Mouse (Mus musculus) embryonic stem cell, embryonic (primary cell): ENCODE data around the gene Fkbp9.

Experiments used
- CTCF ChIA-PET, 4 experiments: fragments of 300-600 bp in 2 of 4; fragments of 350-600 bp in 2 of 4; sonication (Branson Sonifier 250); formaldehyde crosslinking; loops; one replicate each; lab custom pipeline; 2022; ENCODE audit warnings: inconsistent platforms in 2 of 4; lab: Charles Lee
- POLR2A ChIA-PET, 4 experiments: fragments of 300-600 bp in 2 of 4; fragments of 350-600 bp in 2 of 4; sonication (Branson Sonifier 250); formaldehyde crosslinking; loops; one replicate each; lab custom pipeline; 2022; ENCODE audit warnings: antibody characterized with exemption in 4 of 4, inconsistent platforms in 1 of 4; lab: Charles Lee

Gene Fkbp9

DNA sequence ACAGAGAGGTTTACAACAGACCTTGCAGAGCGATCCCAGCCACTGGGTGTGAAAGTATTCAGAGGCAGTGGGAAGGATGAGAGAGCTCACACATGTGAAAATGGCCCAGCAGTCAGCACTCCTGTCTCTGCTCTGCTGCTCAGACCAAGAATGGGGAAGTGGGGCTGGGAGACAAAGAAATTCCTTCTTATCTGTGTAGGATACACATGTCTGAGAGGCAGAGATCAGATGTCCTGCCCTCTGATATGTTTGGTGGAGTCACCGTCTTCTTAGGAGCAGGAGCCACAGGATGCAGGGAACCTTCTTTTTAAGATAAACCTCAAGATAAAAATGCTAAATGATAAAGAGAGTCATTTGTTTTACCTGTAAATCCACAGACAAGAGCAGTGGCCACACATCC is 38.2 kb downstream of the Fkbp9 start:
- CTCF ChIA-PET: no interaction called here
- POLR2A ChIA-PET: interaction anchor here in 3 of 4 experiments (0.6 to 2.8 kb wide), 7 partner anchors 9 to 34 kb away, joined by 3 to 9 read pairs (median 3); no protein-coding TSS in a partner anchor

DNA sequence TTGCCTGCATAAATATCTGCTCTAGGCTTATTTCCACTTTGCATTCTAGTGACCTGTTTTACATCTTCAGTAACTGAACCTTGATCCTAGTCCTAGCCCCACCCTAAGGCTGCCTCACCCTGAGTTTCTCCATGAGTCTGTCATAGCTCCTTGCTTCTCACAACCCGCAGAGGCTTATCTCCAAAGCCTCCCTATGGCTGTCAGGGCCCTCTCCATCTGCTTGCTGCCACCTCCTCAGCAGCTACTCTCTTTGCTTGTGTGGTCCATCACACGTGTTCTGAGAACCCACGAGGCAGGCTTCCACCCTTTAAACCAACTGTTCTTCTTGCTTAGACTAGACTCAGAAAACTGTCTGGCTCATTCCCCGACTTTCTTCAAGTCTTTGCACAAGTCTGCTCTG is 45.0 kb downstream of the Fkbp9 start:
- ChIA-PET CTCF (interaction anchor here in 2 of 4 experiments (1.0 to 1.1 kb wide), 2 partner anchors 27 kb away, joined by 3 read pairs; no protein-coding TSS in a partner anchor), POLR2A (interaction anchor here in 1 of 4 experiments (0.8 to 2.3 kb wide), 3 partner anchors 9 to 16 kb away, joined by 3 to 10 read pairs (median 3); no protein-coding TSS in a partner anchor)

GRCm38 (mm10) chr6:56877985-56878384 is 46.1 kb downstream of the Fkbp9 start:
- ChIA-PET CTCF (interaction anchor here in 1 of 4 experiments (1.0 kb wide), 1 partner anchor 28 kb away, joined by 3 read pairs; no protein-coding TSS in a partner anchor), POLR2A (interaction anchor here in 2 of 4 experiments (0.6 to 2.3 kb wide), 5 partner anchors 17 to 40 kb away, joined by 3 to 10 read pairs (median 3); no protein-coding TSS in a partner anchor)

GRCm38 (mm10) chr6:56879352-56879955 is 47.6 kb downstream of the Fkbp9 start:
- ChIA-PET POLR2A (interaction anchor here in 3 of 4 experiments (0.6 to 1.4 kb wide), 8 partner anchors 13 to 307 kb away, joined by 3 to 7 read pairs (median 3); partner anchors contain the start of genes Nt5c3 (in 1 of the 3) and Vmn1r4 (in 1 of the 3)), CTCF (interaction anchor here in 3 of 4 experiments (0.6 to 0.8 kb wide), 3 partner anchors 18 to 34 kb away, joined by 3 to 10 read pairs (median 4); no protein-coding TSS in a partner anchor)

- POLR2A ChIA-PET: interaction anchor here in 1 of 4 experiments (1.1 to 1.9 kb wide), 4 partner anchors 11 to 56 kb away, joined by 3 to 5 read pairs (median 4); no protein-coding TSS in a partner anchor
- CTCF ChIA-PET: no interaction called here
Observed at GRCm38 (mm10) chr6:56888561-56888960, 56.7 kb downstream of the Fkbp9 start.

- ChIA-PET POLR2A (interaction anchor here in 3 of 4 experiments (0.6 to 2.2 kb wide), 8 partner anchors 9 to 55 kb away, joined by 3 to 9 read pairs (median 4); no protein-coding TSS in a partner anchor), CTCF (no interaction called here)
Observed at GRCm38 (mm10) chr6:56890762-56891161, 58.9 kb downstream of the Fkbp9 start.

- ChIA-PET CTCF (interaction anchor here in 2 of 4 experiments (0.7 to 1.2 kb wide), 5 partner anchors 9 to 91 kb away, joined by 3 to 6 read pairs (median 4); no protein-coding TSS in a partner anchor), POLR2A (interaction anchor here in 2 of 4 experiments (0.7 to 5.9 kb wide), 23 partner anchors 9 to 792 kb away, joined by 3 to 67 read pairs (median 4); partner anchors contain the start of genes Fkbp9 (in 2 of the 2), Nt5c3 (in 2 of the 2), Vmn1r4 (in 2 of the 2) and Avl9 (in 1 of the 2))
Observed at GRCm38 (mm10) chr6:56899601-56900000, 67.7 kb downstream of the Fkbp9 start.

GRCm38 (mm10) chr6:56901336-56901735 is 69.5 kb downstream of the Fkbp9 start:
- CTCF ChIA-PET: interaction anchor here in 1 of 4 experiments (0.8 to 1.4 kb wide), 2 partner anchors 14 to 51 kb away, joined by 3 read pairs; no protein-coding TSS in a partner anchor
- POLR2A ChIA-PET: interaction anchor here (0.6 to 5.9 kb wide), 47 partner anchors 9 to 197 kb away, joined by 3 to 67 read pairs (median 5); partner anchors contain the start of genes Fkbp9 (in 3 of the 4), Avl9 (in 2 of the 4), Nt5c3 (in 2 of the 4) and Vmn1r4 (in 2 of the 4)

GRCm38 (mm10) chr6:56901824-56902386 is 70.0 kb downstream of the Fkbp9 start:
- ChIA-PET CTCF (interaction anchor here in 1 of 4 experiments (0.6 to 1.4 kb wide), 3 partner anchors 9 to 52 kb away, joined by 3 read pairs; no protein-coding TSS in a partner anchor), POLR2A (interaction anchor here (0.5 to 5.9 kb wide), 47 partner anchors 8 to 198 kb away, joined by 3 to 67 read pairs (median 6); partner anchors contain the start of genes Fkbp9 (in 3 of the 4), Avl9 (in 2 of the 4), Nt5c3 (in 2 of the 4) and Vmn1r4 (in 2 of the 4))

DNA sequence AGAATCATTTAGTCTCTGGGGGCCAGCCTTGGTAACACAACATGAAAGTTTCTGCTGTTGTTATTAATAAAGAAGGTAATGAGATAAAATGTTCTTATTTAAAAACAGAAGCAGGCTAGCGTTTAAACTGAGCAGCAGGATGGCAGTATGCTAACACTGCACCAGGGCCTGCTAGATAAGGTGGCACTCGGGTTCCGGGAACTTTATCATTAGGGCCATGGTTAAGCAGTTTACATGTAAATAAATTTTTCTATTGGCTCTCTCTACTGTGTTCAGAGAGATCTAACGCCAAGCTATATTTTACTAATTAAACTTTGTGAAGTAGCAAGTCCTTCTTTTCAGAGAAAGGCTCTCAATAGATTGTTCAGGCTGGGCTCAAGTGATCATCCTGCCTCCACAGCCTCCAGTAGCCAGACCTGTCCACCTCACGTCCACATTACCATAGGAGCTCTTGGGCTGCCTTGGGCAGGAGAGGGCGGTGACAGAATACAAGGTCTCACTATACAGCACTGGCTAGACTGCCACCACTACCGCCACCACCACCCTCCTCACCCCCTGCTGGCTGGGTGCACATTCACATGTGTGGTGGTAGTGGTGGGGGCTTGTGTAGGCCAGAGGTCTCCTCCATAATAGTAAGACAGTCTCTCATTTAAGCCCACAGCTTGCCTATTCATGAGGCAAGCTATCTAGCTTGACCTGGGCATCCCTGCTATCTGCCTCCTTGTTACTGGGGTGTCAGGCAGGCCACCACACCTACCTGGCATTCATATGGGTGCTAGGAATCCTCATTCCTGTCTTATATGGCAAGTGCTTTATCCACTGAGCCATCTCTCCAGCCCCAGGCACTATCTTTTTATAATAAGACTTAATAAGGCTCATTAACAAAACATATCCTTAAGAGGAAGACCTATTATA is 71.0 kb downstream of the Fkbp9 start:
- ChIA-PET CTCF (interaction anchor here in 1 of 4 experiments (0.7 to 1.4 kb wide), 2 partner anchors 15 to 53 kb away, joined by 3 read pairs; no protein-coding TSS in a partner anchor), POLR2A (interaction anchor here in 2 of 4 experiments (0.8 to 5.9 kb wide), 16 partner anchors 10 to 182 kb away, joined by 3 to 67 read pairs (median 10); partner anchors contain the start of genes Fkbp9 (in 2 of the 2), Nt5c3 (in 2 of the 2), Vmn1r4 (in 2 of the 2) and Kbtbd2 (in 1 of the 2))

GRCm38 (mm10) chr6:56903831-56904230 is 72.0 kb downstream of the Fkbp9 start:
- ChIA-PET CTCF (no interaction called here), POLR2A (interaction anchor here in 2 of 4 experiments (0.7 to 5.9 kb wide), 7 partner anchors 11 to 107 kb away, joined by 3 to 67 read pairs (median 4); partner anchors contain the start of genes Fkbp9 (in 1 of the 2), Kbtbd2 (in 1 of the 2), Nt5c3 (in 1 of the 2) and Vmn1r4 (in 1 of the 2))

DNA sequence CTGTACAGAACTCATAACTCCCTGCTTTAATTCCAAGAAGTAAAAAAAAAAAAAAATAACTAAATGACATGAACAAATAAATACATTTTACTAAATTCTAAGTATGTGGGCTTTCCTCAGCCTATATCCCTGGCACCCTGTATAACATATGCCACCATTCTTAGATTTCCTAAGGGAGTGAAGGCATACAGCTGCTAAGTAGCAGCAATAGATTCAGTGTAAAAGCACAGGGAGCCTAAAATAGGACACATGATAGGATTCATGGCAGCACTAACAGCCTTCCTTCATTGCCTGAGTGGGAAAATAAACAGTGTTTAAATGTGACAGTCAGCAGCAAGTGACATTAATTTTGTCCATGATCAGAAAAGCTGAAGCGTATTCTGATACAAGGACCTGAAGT is 72.5 kb downstream of the Fkbp9 start:
- ChIA-PET POLR2A (interaction anchor here in 2 of 4 experiments (0.7 to 1.5 kb wide), 3 partner anchors 11 to 68 kb away, joined by 3 to 4 read pairs (median 4); no protein-coding TSS in a partner anchor), CTCF (no interaction called here)

GRCm38 (mm10) chr6:56904982-56905381 is 73.1 kb downstream of the Fkbp9 start:
- ChIA-PET POLR2A (interaction anchor here in 2 of 4 experiments (0.7 to 1.1 kb wide), 2 partner anchors 21 to 68 kb away, joined by 3 to 4 read pairs; no protein-coding TSS in a partner anchor), CTCF (no interaction called here)

DNA sequence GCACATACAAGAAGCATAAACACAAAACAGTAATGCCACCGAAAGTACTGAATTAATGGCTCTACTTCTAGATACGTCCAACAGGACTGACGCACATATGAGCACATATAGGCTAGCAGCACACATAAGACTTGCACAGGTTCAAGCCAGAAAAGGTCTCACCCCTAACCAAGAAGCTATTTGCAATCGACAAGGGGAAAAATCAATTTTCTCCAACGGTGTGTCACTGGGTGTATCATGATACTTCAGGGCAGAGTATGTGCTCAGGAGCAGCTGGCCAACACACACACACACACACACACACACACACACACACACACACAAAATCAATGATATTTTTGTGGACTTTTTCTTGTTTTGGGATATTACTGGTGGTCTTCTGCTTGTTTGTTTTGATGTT is 73.6 kb downstream of the Fkbp9 start:
- POLR2A ChIA-PET: interaction anchor here in 1 of 4 experiments (1.1 kb wide), 1 partner anchor 11 kb away, joined by 3 read pairs; no protein-coding TSS in a partner anchor
- CTCF ChIA-PET: no interaction called here

DNA sequence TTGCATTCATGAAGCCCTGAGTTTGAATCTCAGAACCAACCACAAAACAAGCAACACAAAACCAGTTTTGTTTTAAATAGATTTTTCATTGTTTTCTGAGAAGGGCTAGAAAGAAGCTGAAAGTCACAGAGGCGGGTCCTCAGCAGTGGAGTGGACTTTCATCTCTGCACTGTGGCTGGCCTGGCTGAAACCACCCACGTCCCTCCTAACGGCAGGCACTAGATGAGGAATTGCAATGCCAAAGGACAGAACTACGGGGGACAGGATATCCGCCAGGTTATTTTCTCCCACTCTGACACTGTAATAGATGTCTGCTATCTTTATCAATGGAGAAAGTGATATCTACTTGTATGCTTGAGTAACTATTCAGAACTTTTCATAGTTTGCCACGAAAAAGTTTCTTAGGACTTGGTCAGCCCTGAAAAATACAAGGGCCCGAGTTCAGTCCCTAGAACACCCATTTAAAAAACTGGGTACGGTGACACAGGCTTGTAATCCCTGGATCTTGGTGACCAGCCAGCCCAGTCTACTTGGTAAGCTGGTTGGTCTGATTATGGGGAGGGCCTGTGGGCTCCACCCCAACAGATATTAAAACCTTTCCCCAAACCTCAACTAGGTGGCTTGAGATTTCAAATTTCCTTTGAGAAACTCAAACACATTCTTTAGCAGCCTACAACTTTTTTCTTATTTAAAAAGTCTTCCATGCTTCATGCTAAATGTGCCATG is 74.4 kb downstream of the Fkbp9 start:
- POLR2A ChIA-PET: interaction anchor here in 1 of 4 experiments (1.1 kb wide), 1 partner anchor 10 kb away, joined by 3 read pairs; no protein-coding TSS in a partner anchor
- CTCF ChIA-PET: no interaction called here

- CTCF ChIA-PET: interaction anchor here in 3 of 4 experiments (0.6 to 1.6 kb wide), 5 partner anchors 8 to 134 kb away, joined by 3 to 13 read pairs (median 6); partner anchors contain the start of gene Fkbp9 (in 1 of the 3)
- POLR2A ChIA-PET: interaction anchor here in 3 of 4 experiments (0.6 to 2.5 kb wide), 5 partner anchors 12 to 111 kb away, joined by 3 to 7 read pairs (median 4); partner anchors contain the start of genes Nt5c3 (in 1 of the 3) and Vmn1r4 (in 1 of the 3)
Observed at GRCm38 (mm10) chr6:56907973-56908372, 76.1 kb downstream of the Fkbp9 start.
